Comparison of ENCODE assay signal across 8 mouse cellular contexts in genomic region chr1:55239237-55239636, GRCm38 (mm10). TPM values are rescaled to one million over a fixed set of nuclear protein-coding genes. Genes with fewer than 3 reads are reported as not detected.
DNase-seq lines count a peak whose midpoint lies in the region; ATAC-seq lines count a peak whose summit lies in the region.

No protein-coding gene starts in this region.

- peak overlapping the region; percentile 98 for H3K4me2 ChIP-seq in liver, embryonic 15.5 days
- peak overlapping the region; percentile 100 for H3K4me2 ChIP-seq in neural tube, embryonic 14.5 days (ENCODE audit: low read depth, low read length)

- no peak overlapping the region for H3K27ac ChIP-seq in liver, embryonic 15.5 days (replicated peaks)
- no peak overlapping the region for H3K27ac ChIP-seq in neural tube, embryonic 14.5 days (ENCODE audit: low read depth, low read length)

- peak overlapping the region; percentile 85; the same call in 1 of the 2 replicates for H3K9ac ChIP-seq in liver, embryonic 15.5 days
- no peak overlapping the region for H3K9ac ChIP-seq in neural tube, embryonic 14.5 days (replicated peaks; ENCODE audit: low read depth, low read length)

- H3K9me3 ChIP-seq in erythroblast, embryonic 14.5 days (ENCODE audit: control insufficient read depth, low read length) = no peaks in the 10 kb centered on the region
- H3K9me3 ChIP-seq in liver, embryonic 15.5 days (replicated peaks) = no peaks in the 10 kb centered on the region
- H3K9me3 ChIP-seq in neural tube, embryonic 14.5 days (ENCODE audit: control insufficient read depth, low read length) = no peaks in the 10 kb centered on the region

- no peaks in the 10 kb centered on the region for H3K27me3 ChIP-seq in erythroblast, embryonic 14.5 days (ENCODE audit: control insufficient read depth)
- H3K27me3 ChIP-seq in liver, embryonic 15.5 days = no peaks in the 10 kb centered on the region
- H3K27me3 ChIP-seq in neural tube, embryonic 14.5 days (ENCODE audit: control insufficient read depth, insufficient read depth, low read length) = no peaks in the 10 kb centered on the region

- H3K4me1 ChIP-seq in erythroblast, embryonic 14.5 days (ENCODE audit: control insufficient read depth) = peaks cover 52% of the 10 kb centered on the region
- peaks cover 33% of the 10 kb centered on the region for H3K4me1 ChIP-seq in liver, embryonic 15.5 days (replicated peaks)
- peaks cover 20% of the 10 kb centered on the region for H3K4me1 ChIP-seq in neural tube, embryonic 14.5 days (ENCODE audit: control insufficient read depth, insufficient read depth, low read length)

- 2% methylated on average over 1 of the region's 1 CpGs for WGBS in liver, embryonic 15.5 days (ENCODE audit: insufficient replicate concordance)
- 0% methylated on average over 1 of the region's 1 CpGs for WGBS in neural tube, embryonic 14.5 days

- ATAC-seq in liver, embryonic 15.5 days (ENCODE audit: insufficient read depth) = no peak
- no peak for ATAC-seq in neural tube, embryonic 14.5 days (ENCODE audit: low read depth)

- peak overlapping the region; percentile 78 for H3K4me3 ChIP-seq in erythroblast, embryonic 14.5 days (replicated peaks)
- peak overlapping the region; percentile 88 for H3K4me3 ChIP-seq in liver, embryonic 15.5 days (replicated peaks)
- peak overlapping the region; percentile 83 for H3K4me3 ChIP-seq in neural tube, embryonic 14.5 days (ENCODE audit: low read depth, low read length)

- DNase-seq in gastrocnemius, adult 18-20 months (ENCODE audit: low spot score) = peak; percentile 52
- DNase-seq in gastrocnemius, postnatal 25 days = no peak
- peak; percentile 78 for DNase-seq in MN1 (ENCODE audit: low spot score)
- DNase-seq in induced T-regulatory cell, adult 2 months (ENCODE audit: low read depth) = peak; percentile 89
- no peak for DNase-seq in urinary bladder, postnatal 10 days (ENCODE audit: low spot score)

- peaks cover 22% of the 10 kb centered on the region for H3K36me3 ChIP-seq in erythroblast, embryonic 14.5 days (ENCODE audit: control insufficient read depth)
- H3K36me3 ChIP-seq in liver, embryonic 15.5 days (replicated peaks) = 0 out of 2 replicates have a peak, but pooled peaks cover 11% of the 10 kb centered on the region
- no peaks in the 10 kb centered on the region for H3K36me3 ChIP-seq in neural tube, embryonic 14.5 days (ENCODE audit: control insufficient read depth, insufficient read depth, low read length)

RNA-seq across cellular contexts. Expression of gene Mars2, which starts 2.3 kb away (rescaled TPM):
- 1 to 10 TPM; 2.5 TPM for total RNA-seq in gastrocnemius, adult 18-20 months (2021)
- total RNA-seq in gastrocnemius, postnatal 25 days (2021) = 1 to 10 TPM; 2.7 to 2.8 TPM
- polyA plus RNA-seq in erythroblast, embryonic 14.5 days (2012) = 0.05 and 0.07 TPM in 2 replicates
- 1.5 and 1.8 TPM in 2 replicates for polyA plus RNA-seq in liver, embryonic 15.5 days (2015; fragmentation: Nextera tagmentation; extraction: Ambion mirVana)
- 4.0 TPM in 2 replicates for polyA plus RNA-seq in neural tube, embryonic 14.5 days (2014; fragmentation: Nextera tagmentation; extraction: Ambion mirVana)

RNA-seq across cellular contexts. Expression of gene Rftn2, which starts 12.7 kb away (rescaled TPM):
- total RNA-seq in gastrocnemius, adult 18-20 months (2021) = 1 to 10 TPM; 2.4 to 3.3 TPM
- total RNA-seq in gastrocnemius, postnatal 25 days (2021) = 1 to 10 TPM; 4.7 to 5.1 TPM
- not detected in 2 replicates for polyA plus RNA-seq in erythroblast, embryonic 14.5 days (2012)
- polyA plus RNA-seq in liver, embryonic 15.5 days (2015; fragmentation: Nextera tagmentation; extraction: Ambion mirVana) = 0.58 and 0.67 TPM in 2 replicates
- 10.1 and 12.1 TPM in 2 replicates for polyA plus RNA-seq in neural tube, embryonic 14.5 days (2014; fragmentation: Nextera tagmentation; extraction: Ambion mirVana)

Comparison
In these comparisons a context has a peak if more than half of its experiments do, and no peak if none do; other contexts are left out.
1. DNase-seq: peak in gastrocnemius, adult 18-20 months (single experiment), MN1 (single experiment) and induced T-regulatory cell, adult 2 months (single experiment); none in gastrocnemius, postnatal 25 days (single experiment) and urinary bladder, postnatal 10 days (single experiment).
2. Peak in every context shown above with its lines, with median percentiles within 50 percentile points of each other: H3K4me3 ChIP-seq.